Mouse (Mus musculus) lung, postnatal 0 days (tissue): ENCODE measurements around the gene Cnr2.

Experiments
- CTCF ChIP-seq: IDR thresholded peaks from 2 replicates; pipeline ENCODE4 v1.5.1; 2016; ENCODE audit warnings: antibody characterized with exemption, mild to moderate bottlenecking
- EP300 ChIP-seq: IDR thresholded peaks from 2 replicates; pipeline ENCODE4 v1.6.1; 2016; ENCODE audit warnings: antibody characterized with exemption, mild to moderate bottlenecking, control low read depth

- no peak for TF ChIP-seq EP300
- 0 out of 2 replicates have a peak, but pooled peaks have one; percentile 11 for TF ChIP-seq CTCF
Observed at GRCm38 (mm10) chr4:135875546-135875945, 19.6 kb upstream of the Cnr2 start.
